Mouse (Mus musculus) limb, embryonic 14.5 days (tissue): ENCODE measurements around the gene Sult4a1. TPM values are rescaled to one million over a fixed set of nuclear protein-coding genes. Genes with fewer than 3 reads are reported as not detected.

Experiments
- ATAC-seq: fragments of 200-750 bp; cut with Nextera tagmentation; 2 replicates; pipeline ENCODE4 v1.8.0; 2017; ENCODE audit warnings: low read depth, moderate number of reproducible peaks, moderate TSS enrichment; ENCODE audit not compliant: low FRiP score
- DNase-seq: peaks from one replicate; pipeline ENCODE4 v3.0.0-alpha.2; 2015; ENCODE audit warnings: low spot score
- H3K27ac ChIP-seq: fragments of 300-500 bp; sonication (generic); replicated peaks from 2 replicates; pipeline ENCODE4 v1.5.1; 2014; ENCODE audit warnings: low read depth, mild to moderate bottlenecking, low read length, moderate library complexity, mixed read lengths
- H3K27me3 ChIP-seq: fragments of 300-500 bp; sonication (generic); 2 replicates; pipeline ENCODE4 v1.6.1; 2014; ENCODE audit warnings: low read length, mixed read lengths; ENCODE audit not compliant: control insufficient read depth, insufficient read depth
- H3K36me3 ChIP-seq: fragments of 300-500 bp; sonication (generic); 2 replicates; pipeline ENCODE4 v1.6.1; 2014; ENCODE audit warnings: mild to moderate bottlenecking, low read length, moderate library complexity, mixed read lengths; ENCODE audit not compliant: control insufficient read depth, insufficient read depth
- H3K4me1 ChIP-seq: fragments of 300-500 bp; sonication (generic); 2 replicates; pipeline ENCODE4 v1.6.1; 2014; ENCODE audit warnings: antibody characterized with exemption, low read length, mixed read lengths; ENCODE audit not compliant: control insufficient read depth, insufficient read depth
- H3K4me2 ChIP-seq: fragments of 300-500 bp; sonication (generic); replicated peaks from 2 replicates; pipeline ENCODE4 v1.6.1; 2014; ENCODE audit warnings: low read depth, mild to moderate bottlenecking, low read length, moderate library complexity; ENCODE audit not compliant: severe bottlenecking
- H3K4me3 ChIP-seq: fragments of 300-500 bp; sonication (generic); replicated peaks from 2 replicates; pipeline ENCODE4 v1.5.1; 2014; ENCODE audit warnings: low read length
- H3K9ac ChIP-seq: fragments of 300-500 bp; sonication (generic); 2 replicates; pipeline ENCODE4 v1.6.1; 2014; ENCODE audit warnings: mild to moderate bottlenecking, low read depth, low read length, moderate library complexity; ENCODE audit not compliant: severe bottlenecking
- H3K9me3 ChIP-seq: fragments of 300-500 bp; sonication (generic); 2 replicates; pipeline ENCODE4 v1.6.1; 2016; ENCODE audit warnings: low read length; ENCODE audit not compliant: control insufficient read depth
- POLR2A ChIP-seq: fragments of 200-500 bp; IDR thresholded peaks from 2 replicates; pipeline ENCODE4 v1.8.0; 2012; ENCODE audit warnings: inconsistent platforms, mild to moderate bottlenecking, moderate library complexity, borderline replicate concordance; ENCODE audit not compliant: insufficient read depth, insufficient read length; ENCODE audit errors: extremely low read depth
- WGBS: fragments of 180-500 bp; shearing (Covaris S2); extraction: QIAGEN DNeasy Blood & Tissue Kit; methylation state at CpG from one replicate; pipeline ENCODE4 v1.1.7; 2014; 5-methylcytosine and 5-hydroxymethylcytosine counted together
- polyA plus RNA-seq, 2 experiments: library from polyadenylated mRNA; depleted of rRNA in 1 of 2; stranded (reverse) in 1 of 2; unstranded in 1 of 2; fragments of >200 nt; fragmentation: Nextera tagmentation in 1 of 2; extraction: Ambion mirVana in 1 of 2; gene quantifications; 2 replicates each; pipeline versions ENCODE4 v1.2.1 to v1.2.3; 2012 to 2014

The Sult4a1 gene
- polyA plus RNA-seq, 2 experiments, result 0.81 to 3.1 TPM

DNA sequence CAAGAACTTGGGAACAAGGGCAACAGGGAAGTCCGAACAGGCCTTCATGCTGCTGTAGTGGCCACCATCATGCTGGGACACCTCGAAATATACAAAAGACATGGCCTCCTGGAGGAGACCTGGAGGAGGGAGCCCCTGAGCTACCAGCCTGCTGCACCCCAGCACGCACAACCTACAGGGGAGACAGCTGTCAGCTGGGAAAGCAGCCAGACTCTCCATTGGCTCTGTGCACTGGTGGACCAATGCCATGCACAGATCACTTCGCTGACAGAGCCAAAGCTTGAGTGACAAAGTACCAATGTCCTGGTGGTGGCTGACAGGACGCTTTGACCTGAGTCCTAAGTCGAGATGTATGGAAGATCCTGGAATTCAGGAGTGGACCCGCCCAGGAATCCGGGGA is 9.5 kb downstream of the Sult4a1 start:
- WGBS, result 81% methylated on average over 8 of the region's 8 CpGs
- H3K36me3 ChIP-seq, result no peaks in the 10 kb centered on the region
- no peaks in the 10 kb centered on the region for H3K9me3 ChIP-seq
- H3K4me2 ChIP-seq, result no peak overlapping the region
- H3K4me1 ChIP-seq, result no peaks in the 10 kb centered on the region
- no peak overlapping the region for H3K4me3 ChIP-seq
- no peak overlapping the region for H3K27ac ChIP-seq
- H3K27me3 ChIP-seq, result no peaks in the 10 kb centered on the region
- no peak for TF ChIP-seq POLR2A
- ATAC-seq, result no peak
- H3K9ac ChIP-seq, result no peak overlapping the region
- DNase-seq, result no peak

DNA sequence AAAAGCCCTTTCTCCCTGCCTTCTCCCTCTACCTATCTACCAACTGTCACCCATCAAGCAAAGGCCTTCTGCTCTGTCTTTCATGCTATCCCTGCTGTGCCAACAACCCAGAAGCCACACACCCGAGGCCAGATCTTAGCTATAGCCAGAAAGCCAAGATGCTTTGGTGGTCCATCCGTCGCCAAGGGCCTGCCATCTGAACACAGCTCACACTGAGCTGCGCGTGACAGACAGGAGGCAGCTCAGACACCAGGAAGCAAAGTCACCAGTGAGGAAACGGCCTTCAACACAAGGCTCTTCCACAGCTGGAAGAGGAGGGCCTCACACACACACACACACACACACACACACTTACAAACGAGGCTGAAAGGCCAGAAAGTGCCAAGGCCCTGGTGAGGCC is 10.6 kb downstream of the Sult4a1 start:
- DNase-seq (no peak), ATAC-seq (no peak)
- H3K9me3 ChIP-seq, result no peaks in the 10 kb centered on the region
- no peaks in the 10 kb centered on the region for H3K27me3 ChIP-seq
- no peaks in the 10 kb centered on the region for H3K36me3 ChIP-seq
- no peak overlapping the region for H3K9ac ChIP-seq
- H3K4me1 ChIP-seq, result no peaks in the 10 kb centered on the region
- H3K4me2 ChIP-seq, result no peak overlapping the region
- H3K27ac ChIP-seq, result no peak overlapping the region
- WGBS, result 58% methylated on average over 7 of the region's 7 CpGs
- no peak overlapping the region for H3K4me3 ChIP-seq
- TF ChIP-seq POLR2A, result no peak

DNA sequence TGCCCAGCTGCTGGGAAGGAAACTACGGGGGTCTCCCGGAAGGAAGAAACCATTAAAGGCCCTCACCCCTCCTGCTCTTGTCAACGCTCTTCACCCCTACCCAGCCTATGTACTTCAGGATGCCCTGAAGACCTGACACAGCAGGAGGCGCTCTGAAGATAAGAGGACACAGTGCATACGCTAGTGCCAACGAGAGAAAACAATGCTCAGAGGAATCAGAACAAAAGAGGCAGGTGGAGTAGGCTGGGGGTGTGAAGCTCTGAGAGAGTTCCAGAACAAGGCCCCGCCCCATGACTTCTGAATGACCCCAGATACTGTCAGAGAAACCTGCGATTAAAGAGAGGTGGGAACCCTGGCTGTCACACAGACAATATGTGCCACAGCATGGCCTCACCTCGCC is 18.8 kb downstream of the Sult4a1 start:
- ATAC-seq, result no peak
- Histone ChIP-seq H3K4me3 (no peak overlapping the region), H3K4me2 (no peak overlapping the region), H3K9me3 (no peaks in the 10 kb centered on the region), H3K4me1 (no peaks in the 10 kb centered on the region), H3K27me3 (no peaks in the 10 kb centered on the region), H3K36me3 (no peaks in the 10 kb centered on the region), H3K27ac (no peak overlapping the region), H3K9ac (no peak overlapping the region)
- WGBS, result 54% methylated on average over 9 of the region's 9 CpGs
- no peak for TF ChIP-seq POLR2A
- DNase-seq, result no peak

DNA sequence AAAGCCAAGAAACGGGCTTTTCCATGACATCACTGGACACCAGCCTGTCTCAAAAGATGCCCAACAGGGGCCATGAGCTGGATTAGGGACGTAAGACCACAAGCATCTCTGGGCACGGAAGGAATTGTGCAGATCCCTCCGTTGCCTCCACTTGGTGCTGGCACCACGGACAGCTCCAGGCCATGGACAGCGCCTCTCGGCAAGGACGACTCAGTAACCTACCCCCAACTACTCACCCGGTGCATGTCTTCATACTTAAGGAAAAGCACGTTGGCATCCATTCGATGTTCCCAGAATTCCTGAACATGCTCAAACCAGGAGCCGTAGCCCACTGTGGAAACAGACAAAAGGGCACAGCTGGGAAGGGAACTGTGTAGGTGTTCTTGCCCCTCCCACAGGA is 19.2 kb downstream of the Sult4a1 start:
- peak; percentile 33 for DNase-seq
- no peaks in the 10 kb centered on the region for H3K4me1 ChIP-seq

DNA sequence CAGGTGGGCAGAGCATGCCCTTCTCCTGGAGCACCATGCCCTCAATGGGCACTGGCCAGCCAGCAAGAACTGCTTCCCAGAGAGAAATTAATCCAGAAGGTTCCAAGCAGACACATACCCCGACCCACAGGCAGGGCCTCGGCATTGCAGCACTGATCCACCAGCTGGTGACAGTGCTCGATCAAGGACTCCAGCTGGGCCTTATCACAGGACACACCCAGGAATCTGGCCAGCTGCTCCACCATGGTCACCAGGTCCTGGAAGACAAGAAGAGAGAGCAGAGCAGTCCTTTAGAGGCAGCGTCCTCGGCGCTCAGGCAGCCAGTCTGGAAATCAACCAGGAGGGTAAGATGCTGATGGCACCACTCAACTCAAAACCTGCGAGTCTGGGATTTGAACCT is 25.5 kb downstream of the Sult4a1 start:
- ATAC-seq (no peak), DNase-seq (no peak)
- H3K9ac ChIP-seq, result no peak overlapping the region
- H3K36me3 ChIP-seq, result no peaks in the 10 kb centered on the region
- TF ChIP-seq POLR2A, result no peak
- WGBS, result 76% methylated on average over 7 of the region's 7 CpGs
- H3K9me3 ChIP-seq, result no peaks in the 10 kb centered on the region
- H3K4me1 ChIP-seq, result no peaks in the 10 kb centered on the region
- no peaks in the 10 kb centered on the region for H3K27me3 ChIP-seq
- no peak overlapping the region for H3K4me3 ChIP-seq
- no peak overlapping the region for H3K4me2 ChIP-seq
- no peak overlapping the region for H3K27ac ChIP-seq

More for the DNA sequence above, 19.2 kb downstream of the Sult4a1 start:
- Histone ChIP-seq H3K27me3 (no peaks in the 10 kb centered on the region), H3K9me3 (no peaks in the 10 kb centered on the region), H3K36me3 (no peaks in the 10 kb centered on the region), H3K27ac (no peak overlapping the region), H3K4me2 (no peak overlapping the region), H3K4me3 (no peak overlapping the region), H3K9ac (no peak overlapping the region)
- 28% methylated on average over 12 of the region's 12 CpGs for WGBS
- TF ChIP-seq POLR2A, result no peak
- no peak for ATAC-seq

DNA sequence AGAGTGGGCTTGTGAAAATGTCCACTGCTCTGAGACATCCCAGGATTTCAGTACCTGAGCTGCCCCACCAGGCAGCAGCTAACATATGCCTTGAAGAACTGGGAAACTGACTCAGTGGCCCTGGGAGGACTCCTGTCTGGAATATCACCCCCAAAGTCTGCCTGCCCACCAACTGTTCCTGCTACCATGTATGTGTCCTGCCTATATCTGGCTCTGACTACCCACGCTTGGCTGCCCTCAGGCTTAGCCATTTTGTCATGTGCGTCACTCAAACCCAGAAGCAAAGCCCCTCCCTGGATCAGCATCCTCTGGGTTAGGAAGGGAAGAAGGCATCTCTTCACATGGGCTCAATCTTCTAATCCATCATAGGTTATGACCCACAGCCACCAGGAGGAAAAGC is 26.0 kb downstream of the Sult4a1 start:
- H3K4me2 ChIP-seq, result no peak overlapping the region
- DNase-seq, result no peak
- H3K36me3 ChIP-seq, result no peaks in the 10 kb centered on the region
- TF ChIP-seq POLR2A, result no peak
- H3K4me1 ChIP-seq, result no peaks in the 10 kb centered on the region
- H3K9ac ChIP-seq, result no peak overlapping the region
- H3K4me3 ChIP-seq, result no peak overlapping the region
- H3K27me3 ChIP-seq, result no peaks in the 10 kb centered on the region
- H3K27ac ChIP-seq, result no peak overlapping the region
- no peak for ATAC-seq
- H3K9me3 ChIP-seq, result no peaks in the 10 kb centered on the region
- WGBS, result 79% methylated on average over 2 of the region's 2 CpGs
